8 mouse cellular contexts compared by ENCODE assay signal in genomic region chr3:68708230-68708629, GRCm38 (mm10). TPM values are rescaled to one million over a fixed set of nuclear protein-coding genes. Genes with fewer than 3 reads are reported as not detected.
DNase-seq lines count a peak whose midpoint lies in the region; ATAC-seq lines count a peak whose summit lies in the region.

No protein-coding gene starts in this region.

- 30% methylated on average over 8 of the region's 8 CpGs for WGBS in heart, embryonic 11.5 days (ENCODE audit: insufficient replicate concordance)

- no peaks in the 10 kb centered on the region for H3K9me3 ChIP-seq in heart, embryonic 11.5 days (replicated peaks; ENCODE audit: control insufficient read depth, low read length)

- no peaks in the 10 kb centered on the region for H3K27me3 ChIP-seq in heart, embryonic 11.5 days (ENCODE audit: control insufficient read depth, insufficient read depth, low read length)

- H3K27ac ChIP-seq in heart, embryonic 11.5 days (ENCODE audit: low read depth, low read length) = no peak overlapping the region

- H3K36me3 ChIP-seq in heart, embryonic 11.5 days (ENCODE audit: control insufficient read depth, insufficient read depth, low read length) = no peaks in the 10 kb centered on the region

- no peaks in the 10 kb centered on the region for H3K4me1 ChIP-seq in heart, embryonic 11.5 days (ENCODE audit: control insufficient read depth, insufficient read depth, low read length)

- H3K4me3 ChIP-seq in heart, embryonic 11.5 days (ENCODE audit: low read depth, low read length) = no peak overlapping the region

- H3K9ac ChIP-seq in heart, embryonic 11.5 days (ENCODE audit: low read depth, low read length) = no peak overlapping the region

- intact Hi-C loops in heart, postnatal 36 days (cut with DNase I) = loop anchor here (1.0 to 2.0 kb wide), 3 partner anchors 61 to 357 kb away; no protein-coding TSS in a partner anchor

- no peak for ATAC-seq in heart, embryonic 11.5 days (replicated peaks; ENCODE audit: insufficient number of reproducible peaks, low FRiP score, low TSS enrichment)
- no peak for ATAC-seq in megakaryocyte-erythroid progenitor cell, adult 5-6 weeks (replicated peaks; ENCODE audit: low FRiP score, low TSS enrichment, poor library complexity, severe bottlenecking)

- peak; percentile 65 to 71 for DNase-seq in heart, adult 18-20 months
- DNase-seq in spleen, postnatal 4 days (ENCODE audit: low spot score in 2 of 2) = peak; percentile 45 to 81
- DNase-seq in spleen, adult 12 weeks (ENCODE audit: low spot score) = no peak
- DNase-seq in cerebellum, adult 9-11 months = peak; percentile 50
- peak; percentile 58 to 60 for DNase-seq in heart, postnatal 36 days
- DNase-seq in lung, postnatal 14 days = peak; percentile 68

- H3K4me2 ChIP-seq in heart, embryonic 11.5 days = no peak overlapping the region

RNA-seq across cellular contexts. Expression of gene Il12a, which starts 17.8 kb away (rescaled TPM):
- under 1 TPM in 1 of 2 experiments, not detected in 1; 0.82 TPM for total RNA-seq in heart, adult 18-20 months (2021)
- 0.53 TPM in 1 of 2 replicates, not detected in the other for polyA plus RNA-seq in heart, embryonic 11.5 days (2014; fragmentation: Nextera tagmentation; extraction: Ambion mirVana)
- total RNA-seq in heart, postnatal 36 days (2021) = under 1 TPM in 1 of 2 experiments, not detected in 1; 0.79 TPM
- total RNA-seq in megakaryocyte-erythroid progenitor cell, adult 5-6 weeks (2014; fragmentation: Nextera tagmentation) = 3.8 and 5.4 TPM in 2 replicates
- 2.5 and 10.7 TPM in 2 replicates for total RNA-seq in megakaryocyte-erythroid progenitor cell, adult 5-6 weeks (2017)
